Mouse (Mus musculus): Measurements from ENCODE around the gene Plin3. TPM values are rescaled to one million over a fixed set of nuclear protein-coding genes. Genes with fewer than 3 reads are reported as not detected.
"Not testable (repeated sequence)": the region's sequence is repeated elsewhere in the genome, so short reads cannot be mapped to it uniquely, and the experiment has no call there.

Gene Plin3
- total RNA-seq, 2 experiments from 2014 or later = 3.7 to 6.8 TPM

- ATAC-seq (replicated peaks; ENCODE audit: low FRiP score, low TSS enrichment, poor library complexity, severe bottlenecking) = no peak
Observed at GRCm38 (mm10) chr17:56277567-56277893, 15.1 kb downstream of the Plin3 start.

GRCm38 (mm10) chr17:56276643-56277566 lies 15.8 kb downstream of the Plin3 start, which contains the start of gene Ticam1:
Ticam1 (minus strand) TSS chr17:56276786.
- ATAC-seq (replicated peaks; ENCODE audit: low FRiP score, low TSS enrichment, poor library complexity, severe bottlenecking) = peak; percentile 82

GRCm38 (mm10) chr17:56275842-56276480 lies 16.7 kb downstream of the Plin3 start:
- no peak for ATAC-seq (replicated peaks; ENCODE audit: low FRiP score, low TSS enrichment, poor library complexity, severe bottlenecking)

GRCm38 (mm10) chr17:56273986-56274385 lies 18.7 kb downstream of the Plin3 start:
- no peak for ATAC-seq (replicated peaks; ENCODE audit: low FRiP score, low TSS enrichment, poor library complexity, severe bottlenecking)

GRCm38 (mm10) chr17:56273482-56273881 lies 19.2 kb downstream of the Plin3 start:
- ATAC-seq (replicated peaks; ENCODE audit: low FRiP score, low TSS enrichment, poor library complexity, severe bottlenecking) = no peak

GRCm38 (mm10) chr17:56272644-56273043 lies 20.0 kb downstream of the Plin3 start:
- ATAC-seq (replicated peaks; ENCODE audit: low FRiP score, low TSS enrichment, poor library complexity, severe bottlenecking) = no peak

GRCm38 (mm10) chr17:56271609-56272253 lies 20.9 kb downstream of the Plin3 start:
- no peak for ATAC-seq (replicated peaks; ENCODE audit: low FRiP score, low TSS enrichment, poor library complexity, severe bottlenecking)

- ATAC-seq (replicated peaks; ENCODE audit: low FRiP score, low TSS enrichment, poor library complexity, severe bottlenecking) = no peak
Observed at GRCm38 (mm10) chr17:56269741-56270140, 22.9 kb downstream of the Plin3 start.

- ATAC-seq (replicated peaks; ENCODE audit: low FRiP score, low TSS enrichment, poor library complexity, severe bottlenecking) = peak; percentile 88
Observed at GRCm38 (mm10) chr17:56269153-56269630, 23.5 kb downstream of the Plin3 start.

- ATAC-seq (replicated peaks; ENCODE audit: low FRiP score, low TSS enrichment, poor library complexity, severe bottlenecking) = no peak
Observed at GRCm38 (mm10) chr17:56266271-56266670, 26.4 kb downstream of the Plin3 start.

- no peak for ATAC-seq (replicated peaks; ENCODE audit: low FRiP score, low TSS enrichment, poor library complexity, severe bottlenecking)
Observed at GRCm38 (mm10) chr17:56265869-56266268, 26.8 kb downstream of the Plin3 start.

- ATAC-seq (replicated peaks; ENCODE audit: low FRiP score, low TSS enrichment, poor library complexity, severe bottlenecking) = no peak
Observed at GRCm38 (mm10) chr17:56265011-56265410, 27.7 kb downstream of the Plin3 start.

GRCm38 (mm10) chr17:56264020-56264419 lies 28.7 kb downstream of the Plin3 start:
- peak; percentile 88 for ATAC-seq (replicated peaks; ENCODE audit: low FRiP score, low TSS enrichment, poor library complexity, severe bottlenecking)

- no peak for ATAC-seq (replicated peaks; ENCODE audit: low FRiP score, low TSS enrichment, poor library complexity, severe bottlenecking)
Observed at GRCm38 (mm10) chr17:56262645-56263094, 30.0 kb downstream of the Plin3 start.

- ATAC-seq (replicated peaks; ENCODE audit: low FRiP score, low TSS enrichment, poor library complexity, severe bottlenecking) = no peak
Observed at GRCm38 (mm10) chr17:56261166-56261565, 31.5 kb downstream of the Plin3 start.

GRCm38 (mm10) chr17:56259301-56260037 lies 33.2 kb downstream of the Plin3 start:
- no peak for ATAC-seq (replicated peaks; ENCODE audit: low FRiP score, low TSS enrichment, poor library complexity, severe bottlenecking)

GRCm38 (mm10) chr17:56258812-56259211 lies 33.9 kb downstream of the Plin3 start:
- ATAC-seq (replicated peaks; ENCODE audit: low FRiP score, low TSS enrichment, poor library complexity, severe bottlenecking) = not testable (repeated sequence)

GRCm38 (mm10) chr17:56258269-56258668 lies 34.4 kb downstream of the Plin3 start:
- not testable (repeated sequence) for ATAC-seq (replicated peaks; ENCODE audit: low FRiP score, low TSS enrichment, poor library complexity, severe bottlenecking)

GRCm38 (mm10) chr17:56257181-56257894 lies 35.3 kb downstream of the Plin3 start:
- ATAC-seq (replicated peaks; ENCODE audit: low FRiP score, low TSS enrichment, poor library complexity, severe bottlenecking) = no peak

All from megakaryocyte-erythroid progenitor cell, adult 5-6 weeks (primary cell).